Mouse (Mus musculus): ENCODE measurements around the gene Sertad3.

GRCm38 (mm10) chr7:27508648-27509005 lies 35.1 kb downstream of the Sertad3 start:
- TF ChIP-seq CTCF (IDR thresholded peaks at IDR 0.05; ENCODE audit: low read depth) (peak; percentile 86), EP300 (optimal IDR thresholded peaks at IDR 0.05) (no peak)
